Mouse (Mus musculus) heart, postnatal 36 days (tissue): Measurements from ENCODE around the gene Lrrc3c. TPM values are rescaled to one million over a fixed set of nuclear protein-coding genes. Genes with fewer than 3 reads are reported as not detected.
A peak's percentile ranks its signal among the peaks of the same experiment; 100 is the strongest.

ENCODE experiments used
- DNase-seq, 2 experiments: peaks; one replicate each; pipeline ENCODE4 v3.0.0; 2021 to 2022
- intact Hi-C: fragments of 180-260 bp; cut with DNase I; formaldehyde crosslinking; loops from one replicate; pipeline ENCODE4 v1.15.1; 2025
- total RNA-seq, 2 experiments: library from RNA; stranded (reverse); gene quantifications; 2 replicates each; pipeline ENCODE4 v1.2.3; 2021

The Lrrc3c gene
- total RNA-seq = not detected

DNA sequence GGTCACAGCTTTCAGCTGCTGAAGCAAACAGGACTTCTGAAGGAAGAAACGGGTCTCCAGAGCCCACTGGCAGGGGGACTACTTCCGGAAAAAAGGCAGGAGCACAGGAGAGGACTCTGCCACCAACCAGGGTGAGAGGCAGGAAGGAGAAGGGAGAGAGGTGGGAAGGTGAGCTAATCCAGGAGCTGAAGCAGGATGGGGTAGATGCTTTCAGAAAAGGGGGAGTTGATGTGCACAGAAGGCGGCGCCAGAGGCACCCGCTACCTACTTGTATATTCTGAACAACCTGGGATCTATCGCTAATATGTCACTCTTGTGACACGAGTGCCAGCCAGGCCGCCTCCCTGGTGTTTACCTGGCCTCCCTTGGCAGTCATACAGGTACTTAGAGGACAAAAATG, at the start of gene Lrrc3c:
Lrrc3c (plus strand) TSS at position 301 of the 400 bp plus-strand sequence.
- intact Hi-C loops = loop anchor here (1.0 kb wide), 1 partner anchor 43 kb away; no protein-coding TSS in a partner anchor

DNA sequence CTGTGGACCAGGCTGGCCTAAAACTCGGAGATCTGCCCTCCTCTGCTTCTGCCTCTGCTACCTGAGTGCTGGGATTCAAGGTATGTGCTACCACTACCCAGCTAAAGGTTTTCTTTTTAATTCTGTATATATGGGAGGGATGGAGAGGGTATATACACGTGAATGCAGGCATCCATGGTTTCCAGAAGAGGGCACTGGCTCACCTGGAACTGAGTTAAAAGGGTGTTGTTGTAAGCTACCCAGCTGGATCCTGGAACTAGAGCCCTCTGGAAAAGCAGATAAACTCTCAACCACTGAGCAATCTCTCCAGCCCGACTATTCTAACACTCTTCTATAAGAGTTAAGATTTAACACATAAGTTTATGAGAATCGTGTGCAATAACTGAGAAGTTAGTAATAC, 48.7 kb upstream of the Lrrc3c start:
- intact Hi-C loops = no loop called here
- DNase-seq = no peak

More for the DNA sequence above, at the start of gene Lrrc3c:
- DNase-seq = no peak

DNA sequence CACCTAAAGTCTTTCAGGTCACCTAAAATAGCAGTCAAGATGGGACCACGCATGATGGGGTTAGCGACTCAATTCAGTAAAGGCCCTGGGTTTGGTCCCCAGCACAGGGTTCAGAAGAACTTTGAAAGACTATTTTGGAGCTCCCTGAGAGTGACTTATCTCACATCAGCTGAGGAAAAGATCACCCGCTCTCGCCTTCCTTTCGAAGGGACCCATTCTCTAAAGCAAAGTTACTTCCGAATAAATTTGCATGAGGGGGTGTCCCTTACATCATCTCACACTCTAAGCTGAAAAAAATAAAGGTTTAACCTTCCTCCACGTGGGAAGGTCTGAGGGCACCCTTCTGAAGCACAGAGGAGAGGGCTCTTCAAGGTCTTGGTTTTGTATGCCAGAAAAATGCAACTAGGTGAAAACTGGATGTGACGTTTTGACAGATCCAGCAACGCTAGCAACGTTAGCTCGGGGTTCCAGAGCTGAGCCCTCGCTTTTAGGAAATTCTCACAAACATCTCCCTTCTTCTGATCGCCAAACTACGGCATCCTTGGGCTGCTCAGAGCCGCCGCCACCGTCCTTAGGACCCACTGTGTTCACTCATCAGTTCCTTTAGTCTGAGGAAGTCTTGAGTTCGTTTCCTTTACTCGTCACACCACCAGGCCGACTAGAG, 47.6 kb upstream of the Lrrc3c start:
- DNase-seq = no peak

DNA sequence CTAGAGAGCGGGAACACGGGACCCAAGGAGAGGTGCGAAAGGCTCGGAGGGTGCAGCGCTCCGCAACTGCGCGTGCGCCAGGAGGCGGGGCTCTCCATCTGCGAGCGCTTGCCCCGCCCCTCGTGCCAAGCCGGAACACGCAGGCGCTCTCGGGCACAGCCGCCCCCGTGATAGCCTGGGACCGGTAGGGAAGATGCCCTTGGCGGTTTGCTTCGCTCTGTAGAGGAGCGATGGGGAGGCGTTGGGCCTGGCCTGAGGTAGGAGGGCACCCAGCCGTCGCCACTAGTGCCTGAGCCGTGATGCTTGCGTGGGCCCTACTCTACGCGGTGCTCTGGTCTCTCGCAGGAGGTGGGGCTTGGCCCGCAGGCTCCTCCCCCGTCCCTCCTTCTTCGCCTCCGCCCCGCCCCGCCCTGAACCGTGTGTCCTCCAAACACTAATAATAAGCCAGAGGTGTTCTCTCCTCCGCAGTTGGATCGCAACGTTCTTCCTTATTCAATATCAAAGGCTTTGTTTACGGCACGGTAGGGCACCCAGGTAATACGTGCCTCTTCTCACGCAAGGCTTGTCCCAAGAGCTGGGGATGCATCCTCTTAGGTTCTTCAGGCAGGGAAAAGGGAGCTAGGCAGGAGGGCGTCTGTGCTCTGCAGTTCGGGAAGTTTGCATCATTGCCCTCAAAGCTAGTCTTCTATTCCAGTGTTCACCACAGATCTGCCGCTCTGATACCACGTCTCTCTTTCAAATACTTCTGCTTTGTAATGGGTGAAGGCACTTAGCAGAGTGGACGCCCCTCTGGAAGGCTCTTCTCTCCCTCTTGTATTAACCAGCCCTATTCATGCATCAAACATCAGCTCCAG, 46.9 kb upstream of the Lrrc3c start, which contains the start of gene Zpbp2:
Zpbp2 (plus strand) TSS at position 123 of the 854 bp plus-strand sequence.
- intact Hi-C loops = loop anchor here (2.0 kb wide), 1 partner anchor 36 kb away; the partner anchor contains the start of gene Ormdl3
- DNase-seq = peak; percentile 86 to 90

More for the DNA sequence above, 47.6 kb upstream of the Lrrc3c start:
- intact Hi-C loops = loop anchor here (2.0 kb wide), 1 partner anchor 36 kb away; the partner anchor contains the start of gene Ormdl3

DNA sequence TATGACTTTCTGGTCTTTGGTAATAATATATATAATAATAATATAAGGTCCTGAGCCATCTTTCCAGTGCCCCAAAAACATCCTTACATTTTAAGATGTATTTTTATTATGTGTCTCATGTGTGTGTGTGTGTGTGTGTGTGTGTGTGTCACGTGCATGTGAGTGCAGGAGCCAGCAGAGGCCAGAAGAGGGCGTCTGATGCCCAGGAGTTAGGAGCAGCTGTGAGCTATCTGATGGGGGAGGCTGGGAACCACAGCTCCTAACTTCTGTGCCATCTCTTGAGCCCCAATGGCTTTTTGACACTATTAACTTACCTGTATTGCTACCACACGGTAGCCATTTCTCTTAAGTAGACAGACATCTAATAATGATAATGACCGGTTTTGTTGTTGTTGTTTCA, 44.1 kb upstream of the Lrrc3c start:
- DNase-seq = no peak
- intact Hi-C loops = no loop called here

DNA sequence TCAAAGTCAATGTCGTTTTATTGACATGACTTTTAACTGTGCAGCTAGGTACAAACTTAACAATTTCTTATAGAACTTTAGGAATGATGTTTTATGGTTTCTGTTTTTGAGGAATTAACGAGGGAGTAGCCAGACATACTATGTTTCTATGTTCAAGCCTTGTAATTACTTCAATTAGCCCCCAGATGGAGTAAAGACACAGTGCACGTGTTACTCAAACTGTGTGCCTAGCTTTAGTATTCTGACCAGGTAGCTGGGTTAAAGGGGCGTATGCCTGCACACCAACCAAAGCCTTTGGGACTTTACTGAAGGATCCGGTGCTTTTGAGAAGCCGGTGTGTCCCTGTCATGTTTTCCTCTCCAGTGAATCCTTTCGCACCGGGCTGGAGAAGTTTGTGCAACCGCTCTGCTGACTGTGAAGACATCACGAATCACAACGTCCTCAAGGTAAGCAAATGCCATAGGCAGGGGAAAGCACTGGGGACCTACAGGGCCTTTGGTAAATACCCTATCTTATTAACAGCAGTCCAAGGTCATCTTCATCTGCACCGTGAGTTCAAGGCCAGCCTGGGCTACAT, 42.9 kb upstream of the Lrrc3c start:
- DNase-seq = no peak
- intact Hi-C loops = loop anchor here (1.0 kb wide), 1 partner anchor 42 kb away; no protein-coding TSS in a partner anchor

DNA sequence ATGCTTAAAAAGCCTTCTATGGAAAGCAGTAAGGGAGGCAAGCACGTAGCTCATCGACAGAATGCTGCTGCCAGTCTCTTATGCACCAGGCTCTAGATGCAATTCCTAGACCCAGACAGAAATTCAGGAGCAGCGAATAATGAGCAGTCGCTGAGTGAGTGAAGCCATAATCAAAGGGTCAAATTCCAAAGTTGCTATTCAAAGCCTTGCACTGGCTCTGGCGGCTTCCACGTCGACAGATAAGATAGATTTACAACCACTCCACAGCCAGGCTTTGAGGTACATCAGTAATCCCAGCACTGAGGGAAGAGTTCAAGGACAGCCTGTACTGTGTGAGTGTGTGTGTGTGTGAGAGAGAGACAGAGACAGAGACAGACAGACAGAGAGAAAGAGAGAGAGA, 37.1 kb upstream of the Lrrc3c start:
- intact Hi-C loops = no loop called here
- no peak for DNase-seq

DNA sequence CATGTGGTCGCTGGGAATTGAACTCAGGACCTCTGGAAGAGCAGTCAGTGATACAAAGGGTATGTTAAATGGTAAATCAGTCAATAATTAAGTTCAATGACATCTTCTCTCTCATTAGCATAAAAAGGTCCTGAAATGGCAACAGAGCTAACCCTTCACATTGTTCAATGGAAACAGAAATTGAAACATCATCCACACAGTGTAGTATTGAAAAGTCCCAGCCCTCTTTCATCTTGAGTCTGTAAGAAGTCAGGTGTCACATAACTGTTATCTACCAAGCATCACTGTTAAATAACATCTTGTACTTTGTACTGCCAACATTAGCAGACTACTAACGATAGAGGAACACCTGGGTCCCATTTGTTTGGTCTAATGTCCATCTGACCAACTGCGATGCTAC, 35.1 kb upstream of the Lrrc3c start:
- DNase-seq = no peak
- intact Hi-C loops = no loop called here

DNA sequence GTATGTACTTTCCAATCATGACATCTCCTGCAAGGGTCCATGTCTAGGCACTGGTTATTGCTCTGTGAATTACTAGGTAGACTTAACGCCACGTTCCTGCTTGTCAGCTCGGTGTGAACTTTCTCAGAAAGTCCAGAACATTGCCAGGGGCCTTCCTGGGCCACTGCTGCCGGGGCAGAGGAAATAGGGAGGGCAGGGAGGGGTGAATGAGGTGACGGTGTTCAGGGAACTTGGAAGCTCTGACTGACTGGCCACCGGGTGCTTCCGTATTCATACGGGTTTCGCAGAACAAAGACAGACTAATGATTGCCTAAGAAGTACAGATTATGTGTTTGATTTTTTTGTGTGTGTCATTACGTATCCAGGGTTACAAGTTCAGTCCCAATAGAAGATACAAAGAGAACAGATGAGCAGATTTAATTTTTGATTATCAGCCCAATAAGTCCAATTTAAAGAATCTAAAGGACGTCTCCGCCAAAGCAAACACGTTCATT, 34.1 kb upstream of the Lrrc3c start:
- intact Hi-C loops = no loop called here
- no peak for DNase-seq

DNA sequence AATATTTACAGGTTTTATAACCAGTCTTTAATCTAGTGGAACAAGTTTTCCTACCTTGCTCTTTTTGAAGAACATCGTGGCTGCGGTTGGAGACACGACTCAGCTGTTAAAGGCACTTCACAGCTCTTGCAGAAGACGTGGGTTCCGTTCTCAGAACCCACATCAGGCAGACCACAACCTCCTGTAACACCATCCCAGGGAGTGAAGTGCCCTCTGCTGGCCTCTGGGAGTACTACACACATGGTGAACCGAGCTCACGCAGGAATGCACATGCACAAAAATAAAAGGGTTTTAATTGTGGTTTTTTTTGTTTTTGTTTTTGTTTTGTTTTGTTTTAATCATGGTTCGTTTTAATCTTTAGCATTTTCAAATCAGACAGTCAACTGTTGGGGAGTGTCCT, 29.8 kb upstream of the Lrrc3c start:
- intact Hi-C loops = no loop called here
- no peak for DNase-seq

DNA sequence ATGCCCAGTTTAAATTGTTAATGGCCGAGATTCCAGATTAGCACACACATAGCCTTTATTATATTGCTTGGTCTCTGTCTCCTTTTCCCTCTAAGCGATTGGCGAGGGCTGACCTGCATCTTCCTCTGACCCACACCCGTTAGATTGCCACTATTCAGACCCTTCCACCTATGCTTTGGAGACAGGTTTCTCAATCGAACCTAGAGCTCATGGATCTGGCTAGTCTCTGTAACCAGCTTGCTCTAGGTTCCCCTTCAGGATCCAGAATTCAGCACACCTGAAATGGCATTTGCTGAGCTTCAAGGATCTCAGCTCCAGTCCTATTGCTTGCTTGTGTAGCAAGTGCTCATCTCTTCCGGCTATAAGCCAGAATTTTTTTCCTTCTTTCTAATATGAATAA, 28.6 kb upstream of the Lrrc3c start:
- DNase-seq = no peak
- intact Hi-C loops = no loop called here

DNA sequence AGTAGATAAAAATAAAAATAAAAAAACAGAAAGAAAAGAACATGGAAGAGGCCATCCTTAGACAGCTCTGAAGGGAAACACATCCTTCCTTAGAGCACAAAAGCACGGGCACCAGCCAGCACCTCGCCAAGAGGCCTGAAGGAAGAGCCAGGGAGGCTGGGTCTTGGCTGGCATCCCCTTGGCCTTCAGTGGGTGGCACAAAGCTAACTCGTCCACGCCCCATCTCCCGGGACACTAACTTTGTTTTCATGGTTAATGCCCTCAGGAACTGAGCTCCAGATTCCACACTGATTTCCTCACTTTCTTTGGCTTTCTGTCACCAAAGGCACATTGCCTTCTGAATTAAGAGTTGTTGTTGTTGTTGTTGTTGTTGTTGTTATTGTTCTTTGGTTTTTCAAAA, 20.3 kb upstream of the Lrrc3c start:
- intact Hi-C loops = no loop called here
- no peak for DNase-seq

DNA sequence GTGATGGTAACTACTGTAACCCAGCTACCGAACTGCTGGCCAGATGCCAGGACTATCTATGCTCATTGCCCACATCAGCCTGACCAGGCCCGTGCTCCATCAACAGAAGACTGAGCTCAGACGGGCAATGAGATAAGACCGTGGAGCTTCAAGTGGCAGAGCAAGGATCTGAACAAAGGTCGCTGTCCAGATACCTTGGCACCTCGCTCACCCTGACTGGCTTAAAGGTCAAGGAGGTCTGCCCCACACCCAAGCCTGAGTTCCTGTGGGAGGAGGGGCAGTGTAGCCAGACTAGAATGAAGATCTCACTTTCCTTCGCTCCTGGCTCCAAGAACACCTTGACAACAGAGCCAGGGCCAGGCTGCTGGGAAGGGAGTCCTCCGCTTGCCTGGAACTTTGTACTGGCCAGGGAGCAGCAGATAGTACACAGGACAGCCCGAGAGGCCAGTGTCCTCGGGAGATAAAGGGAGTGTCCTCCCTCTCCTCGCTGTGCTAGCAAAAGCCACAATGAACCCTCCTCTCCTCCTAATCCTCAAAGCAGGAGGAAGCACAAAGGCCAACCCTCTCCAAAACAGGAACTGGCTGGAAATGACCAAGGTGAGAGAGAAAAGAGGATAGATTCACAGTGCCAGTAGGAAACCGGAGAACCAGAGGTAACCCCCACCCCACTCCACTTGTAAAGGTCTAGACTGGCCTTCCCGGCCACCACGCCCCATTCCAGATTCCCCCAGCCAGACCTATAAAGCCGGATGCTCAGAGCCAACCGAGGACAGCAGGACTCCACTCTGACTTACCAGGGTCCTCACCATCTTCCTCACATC, 17.6 kb upstream of the Lrrc3c start:
- intact Hi-C loops = no loop called here

DNA sequence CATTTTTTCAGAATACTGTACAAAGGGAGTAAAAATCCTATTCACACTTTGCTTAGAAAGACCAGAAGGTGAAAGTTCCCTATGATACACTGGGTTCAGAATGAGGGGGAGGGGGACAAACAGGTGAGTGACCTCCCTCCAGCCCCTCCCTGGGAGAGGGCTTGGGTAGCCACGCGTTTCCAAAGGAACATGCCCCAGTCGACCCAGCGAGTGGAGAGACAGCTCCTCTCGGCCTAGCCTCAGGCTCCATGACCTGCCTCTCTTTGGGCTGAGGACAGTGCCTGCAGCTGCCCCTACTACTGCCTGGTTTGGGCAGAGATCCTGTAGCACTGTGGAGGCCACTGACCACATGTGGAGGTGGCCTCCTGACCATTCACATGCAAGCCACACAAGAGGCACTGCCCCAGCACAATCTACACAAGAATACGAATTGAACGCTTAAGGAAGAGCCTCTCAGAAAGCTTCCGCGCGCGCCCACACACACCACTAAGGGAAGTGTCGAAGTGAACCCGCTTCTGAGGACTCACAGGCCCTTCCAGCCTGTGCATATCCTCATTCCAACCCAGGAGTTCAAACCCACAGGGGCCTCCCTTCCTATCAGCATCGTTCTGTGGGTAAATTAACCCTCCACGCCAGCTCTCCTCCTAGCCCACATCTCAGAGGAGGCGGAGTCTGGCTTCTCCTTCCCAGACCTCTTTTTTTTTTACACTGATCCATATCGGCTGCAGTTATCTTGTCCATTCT, 16.6 kb upstream of the Lrrc3c start:
- intact Hi-C loops = no loop called here
- no peak for DNase-seq

More for the DNA sequence above, 17.6 kb upstream of the Lrrc3c start:
- no peak for DNase-seq

DNA sequence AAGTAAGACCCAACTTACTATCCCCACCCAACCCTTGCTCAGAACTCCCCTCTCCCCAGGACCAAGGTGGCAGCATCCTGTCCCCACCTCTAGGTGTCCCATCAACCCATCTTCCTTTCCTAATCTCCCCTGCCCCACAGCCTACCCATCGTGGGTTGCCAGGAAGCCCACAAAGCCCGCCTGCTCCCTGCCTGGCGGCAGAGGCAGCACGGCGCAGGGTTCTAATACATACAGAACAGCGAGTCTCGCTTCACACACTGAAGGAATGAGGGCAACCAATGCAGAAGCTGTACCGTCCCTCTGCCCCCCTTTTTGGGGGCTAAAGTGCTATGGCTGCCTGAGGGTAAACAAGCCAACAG, 16.1 kb upstream of the Lrrc3c start:
- intact Hi-C loops = no loop called here
- no peak for DNase-seq

DNA sequence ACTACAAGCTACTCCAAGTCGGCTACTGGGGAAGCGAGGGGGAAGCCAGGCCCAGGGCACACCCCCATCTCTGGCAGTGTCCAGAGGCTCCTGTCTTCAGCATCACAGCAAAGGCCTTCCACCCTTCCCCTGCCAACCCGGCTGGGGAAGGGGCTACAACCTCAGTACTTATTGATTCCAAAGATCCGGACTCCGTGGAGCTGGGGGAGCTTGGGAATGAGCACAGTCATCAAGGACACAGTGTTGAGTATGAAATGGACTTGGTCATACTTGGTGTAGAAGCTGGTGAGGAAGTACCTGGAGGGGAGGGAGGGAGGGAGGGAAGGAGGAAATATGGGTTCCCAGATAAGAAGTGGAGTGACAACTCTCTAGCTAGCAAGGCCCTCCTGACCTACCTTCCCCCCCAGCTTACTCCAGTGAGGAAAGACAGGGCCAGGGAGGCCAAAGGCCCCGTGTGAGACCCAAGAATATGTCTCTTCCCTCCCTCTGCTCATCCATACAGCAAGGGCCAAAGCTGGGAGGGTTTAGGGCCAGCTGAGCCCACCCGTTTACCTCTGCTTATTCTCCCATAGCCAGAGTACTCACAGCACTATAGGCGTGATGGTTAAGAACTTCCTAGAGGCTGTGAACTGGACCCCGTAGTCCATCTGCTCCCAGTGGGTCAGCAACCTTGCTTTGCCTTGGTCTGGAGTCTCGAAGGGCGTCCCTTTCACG, 15.4 kb upstream of the Lrrc3c start:
- DNase-seq = no peak
- intact Hi-C loops = no loop called here

DNA sequence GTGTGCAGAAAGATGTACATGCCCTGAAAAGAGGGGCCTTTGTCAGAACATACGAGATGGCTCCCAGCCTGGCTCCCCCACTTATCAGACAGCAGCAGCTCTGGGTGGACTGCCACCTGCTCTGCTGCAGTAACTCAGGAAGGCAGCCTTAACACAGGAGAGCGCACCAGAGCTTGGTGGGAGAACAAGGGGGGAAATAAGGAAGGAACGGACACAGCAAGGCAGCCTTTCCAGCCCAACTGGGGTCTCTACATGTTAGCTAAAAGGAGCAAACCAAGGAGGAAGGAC, 14.9 kb upstream of the Lrrc3c start:
- DNase-seq = no peak
- intact Hi-C loops = no loop called here

DNA sequence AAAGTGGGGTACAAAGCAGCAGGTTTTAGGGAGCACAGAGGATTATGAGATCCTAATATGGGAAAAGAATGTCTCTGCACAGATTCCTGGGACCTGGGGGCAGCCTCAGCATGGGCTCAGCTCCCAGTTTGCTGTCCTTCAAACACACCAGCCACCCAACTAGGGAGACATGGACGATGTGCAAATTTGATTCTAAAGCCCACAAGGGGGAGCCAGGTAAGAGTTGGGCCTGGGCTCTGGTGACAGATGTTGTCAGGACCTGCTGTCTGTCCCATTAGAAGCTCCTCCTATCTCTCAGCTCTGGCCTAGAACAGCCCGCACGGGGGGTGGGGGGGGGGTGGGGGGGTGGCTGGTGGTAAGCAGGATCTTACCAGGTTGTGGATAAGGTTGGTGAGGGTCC, 14.5 kb upstream of the Lrrc3c start:
- no peak for DNase-seq
- intact Hi-C loops = no loop called here

DNA sequence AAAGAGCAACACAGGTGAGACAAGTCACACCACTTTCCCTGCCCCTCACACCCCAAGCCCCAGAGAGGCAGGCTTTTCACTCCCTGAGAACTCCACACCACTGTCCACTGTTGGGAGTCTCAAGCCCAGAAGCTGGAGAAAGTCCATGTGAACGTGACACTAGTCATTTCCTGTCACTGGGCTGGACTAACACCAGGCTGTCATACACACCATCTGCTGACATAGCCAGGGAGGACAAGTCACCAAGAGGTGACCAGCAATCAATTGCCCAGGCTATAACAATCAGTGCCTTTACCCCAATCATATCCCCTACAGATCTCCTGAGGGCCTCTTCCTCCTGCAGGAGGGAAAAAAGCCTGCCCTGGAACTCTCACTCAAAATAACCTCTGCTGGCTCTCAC, 13.9 kb upstream of the Lrrc3c start:
- intact Hi-C loops = no loop called here
- no peak for DNase-seq
